9 mouse cellular contexts compared by ENCODE assay signal in the genomic region with DNA sequence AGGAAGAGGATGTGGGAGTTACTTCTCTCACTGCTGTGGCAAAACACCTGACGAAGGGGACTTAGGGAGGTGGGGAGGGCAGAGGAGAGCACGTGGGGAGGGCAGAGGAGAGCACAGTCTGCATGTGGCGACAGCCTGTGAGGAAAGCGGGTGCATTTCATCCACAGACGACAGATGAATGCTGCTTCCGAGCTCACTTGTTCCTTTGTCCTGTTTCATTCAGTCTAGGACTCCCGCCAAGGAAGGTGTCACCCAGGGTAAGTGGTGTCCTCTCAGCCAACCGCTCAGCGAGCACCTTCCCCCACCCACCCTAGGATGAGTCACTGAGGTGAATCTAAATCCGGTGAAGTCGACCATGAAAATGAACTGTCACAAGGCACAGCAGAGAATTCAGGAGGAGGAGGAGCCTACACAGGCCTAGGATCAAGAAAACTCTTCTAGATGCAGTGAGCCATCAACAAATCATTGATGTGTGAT. TPM values are rescaled to one million over a fixed set of nuclear protein-coding genes. Genes with fewer than 3 reads are reported as not detected.
DNase-seq lines count a peak whose midpoint lies in the region; ATAC-seq and TF ChIP-seq lines count a peak whose summit lies in the region.
"Had no signal": no experiment of that assay in that cellular context is flagged by ENCODE, and none has a peak within 500 bp of the region (broad histone marks: within the 10 kb centered on the region; RNA-seq: fewer than 3 reads in every experiment).

No protein-coding gene starts in this region.

- H3K4me1 ChIP-seq in G1E (ENCODE audit: insufficient read depth, low read depth, low read length): peaks cover 7% of the 10 kb centered on the region
- H3K4me1 ChIP-seq in neural tube, embryonic 15.5 days: 0 out of 2 replicates have a peak, but pooled peaks cover 7% of the 10 kb centered on the region

- H3K4me3 ChIP-seq in G1E (ENCODE audit: low read depth, low read length): 0 out of 2 replicates have a peak overlapping the region, but pooled peaks have one; percentile 32
- H3K4me3 ChIP-seq in neural tube, embryonic 15.5 days (replicated peaks): no peak overlapping the region

- H3K27me3 ChIP-seq in G1E (ENCODE audit: insufficient read depth, low read length): peaks cover 37% of the 10 kb centered on the region
- no peaks in the 10 kb centered on the region for H3K27me3 ChIP-seq in neural tube, embryonic 15.5 days (replicated peaks)

- intact Hi-C loops in heart, postnatal 25 days (cut with DNase I): no loop called here
- intact Hi-C loops in left cerebral cortex, postnatal 10 days (cut with DNase I): no loop called here

- WGBS in neural tube, embryonic 15.5 days: 61% methylated on average over 11 of the region's 11 CpGs

- peak; percentile 60; the same call in 1 of the 2 replicates for ATAC-seq in G1E (ENCODE audit: extremely low read depth, insufficient number of reproducible peaks, low FRiP score, poor library complexity, severe bottlenecking)
- ATAC-seq in common myeloid progenitor, adult 5-6 weeks (replicated peaks; ENCODE audit: low read depth, poor library complexity, severe bottlenecking): peak; percentile 56; the same call in 1 of the 2 replicates
- ATAC-seq in megakaryocyte, adult 5-6 weeks (ENCODE audit: poor library complexity, severe bottlenecking): peak; percentile 70
- no peak for ATAC-seq in neural tube, embryonic 15.5 days (ENCODE audit: low FRiP score)

- no peak overlapping the region for H3K4me2 ChIP-seq in neural tube, embryonic 15.5 days

- TF ChIP-seq CTCF in G1E (IDR thresholded peaks at IDR 0.05; ENCODE audit: low read depth, low read length): no peak

- H3K27ac ChIP-seq in neural tube, embryonic 15.5 days (replicated peaks): no peak overlapping the region

- peak; percentile 92 for DNase-seq in heart, adult 11 months
- no peak for DNase-seq in heart, postnatal 25 days (ENCODE audit: low spot score)
- no peak for DNase-seq in G1E (ENCODE audit: low spot score)
- no peak for DNase-seq in layer of hippocampus, postnatal 36 days
- no peak for DNase-seq in left cerebral cortex, postnatal 10 days (ENCODE audit: extremely low spot score in 1 of 2, low spot score in 2 of 2)

- H3K9ac ChIP-seq in neural tube, embryonic 15.5 days (replicated peaks): no peak overlapping the region

- H3K36me3 ChIP-seq in G1E (replicated peaks): no peaks in the 10 kb centered on the region
- H3K36me3 ChIP-seq in neural tube, embryonic 15.5 days: no peaks in the 10 kb centered on the region

- no peaks in the 10 kb centered on the region for H3K9me3 ChIP-seq in G1E (replicated peaks)
- no peaks in the 10 kb centered on the region for H3K9me3 ChIP-seq in neural tube, embryonic 15.5 days (replicated peaks)

RNA-seq across cellular contexts. Expression of a gene that starts 15.4 kb away (rescaled TPM):
- total RNA-seq in heart, postnatal 25 days (2021): 100 to 1,000 TPM; 120 to 132 TPM
- total RNA-seq in G1E (2014; fragmentation: Nextera tagmentation) (121 and 168 TPM in 2 replicates), G1E (2017) (47.1 and 51.4 TPM in 2 replicates)
- polyA plus RNA-seq in G1E (2012): 61.7 and 75.4 TPM in 2 replicates
- 66.1 and 86.8 TPM in 2 replicates for total RNA-seq in common myeloid progenitor, adult 5-6 weeks (2017)
- total RNA-seq in megakaryocyte, adult 5-6 weeks (2015): 222 and 241 TPM in 2 replicates
- 97.2 and 116 TPM in 2 replicates for total RNA-seq in megakaryocyte, adult 5-6 weeks (2017)
- 100 to 1,000 TPM; 162 to 176 TPM for total RNA-seq in layer of hippocampus, postnatal 36 days (2021)
- 100 to 1,000 TPM; 224 TPM for total RNA-seq in left cerebral cortex, postnatal 10 days (2021)
- 16.0 and 20.0 TPM in 2 replicates for polyA plus RNA-seq in neural tube, embryonic 15.5 days (2015; fragmentation: Nextera tagmentation; extraction: Ambion mirVana)

RNA-seq across cellular contexts. Expression of a gene that starts 24.3 kb away (rescaled TPM):
- total RNA-seq in heart, postnatal 25 days (2021): 10 to 100 TPM; 38.7 to 42.9 TPM
- total RNA-seq in G1E (2014; fragmentation: Nextera tagmentation): 51.1 and 57.2 TPM in 2 replicates
- total RNA-seq in G1E (2017): 277 and 295 TPM in 2 replicates
- 9.7 and 18.8 TPM in 2 replicates for polyA plus RNA-seq in G1E (2012)
- total RNA-seq in common myeloid progenitor, adult 5-6 weeks (2017): 183 and 210 TPM in 2 replicates
- total RNA-seq in megakaryocyte, adult 5-6 weeks (2015): 161 and 181 TPM in 2 replicates
- 175 and 177 TPM in 2 replicates for total RNA-seq in megakaryocyte, adult 5-6 weeks (2017)
- total RNA-seq in layer of hippocampus, postnatal 36 days (2021): 1 to 10 TPM; 1.9 to 2.9 TPM
- total RNA-seq in left cerebral cortex, postnatal 10 days (2021): 1 to 10 TPM; 3.8 to 4.0 TPM
- 16.5 and 39.5 TPM in 2 replicates for polyA plus RNA-seq in neural tube, embryonic 15.5 days (2015; fragmentation: Nextera tagmentation; extraction: Ambion mirVana)

RNA-seq across cellular contexts. Expression of a gene that starts 45.0 kb away (rescaled TPM):
- not detected for total RNA-seq in heart, postnatal 25 days (2021)
- not detected in 2 replicates for total RNA-seq in G1E (2014; fragmentation: Nextera tagmentation)
- 0.22 and 0.23 TPM in 2 replicates for total RNA-seq in G1E (2017)
- not detected in 2 replicates for polyA plus RNA-seq in G1E (2012)
- not detected in 2 replicates for total RNA-seq in common myeloid progenitor, adult 5-6 weeks (2017)
- total RNA-seq in megakaryocyte, adult 5-6 weeks (2015): 0.22 TPM in 1 of 2 replicates, not detected in the other
- not detected in 2 replicates for total RNA-seq in megakaryocyte, adult 5-6 weeks (2017)
- total RNA-seq in layer of hippocampus, postnatal 36 days (2021): not detected
- not detected for total RNA-seq in left cerebral cortex, postnatal 10 days (2021)
- polyA plus RNA-seq in neural tube, embryonic 15.5 days (2015; fragmentation: Nextera tagmentation; extraction: Ambion mirVana): not detected in 2 replicates
- total RNA-seq: hematopoietic stem cell, adult 5-6 weeks had no signal

RNA-seq across cellular contexts. Expression of a gene that starts 45.3 kb away (rescaled TPM):
- 100 to 1,000 TPM; 422 to 431 TPM for total RNA-seq in heart, postnatal 25 days (2021)
- 134 TPM in 2 replicates for total RNA-seq in G1E (2014; fragmentation: Nextera tagmentation)
- total RNA-seq in G1E (2017): 105 and 110 TPM in 2 replicates
- 59.2 and 59.6 TPM in 2 replicates for polyA plus RNA-seq in G1E (2012)
- 40.9 and 43.1 TPM in 2 replicates for total RNA-seq in common myeloid progenitor, adult 5-6 weeks (2017)
- total RNA-seq in megakaryocyte, adult 5-6 weeks (2015): 26.7 and 27.1 TPM in 2 replicates
- 26.1 and 30.3 TPM in 2 replicates for total RNA-seq in megakaryocyte, adult 5-6 weeks (2017)
- total RNA-seq in layer of hippocampus, postnatal 36 days (2021): 100 to 1,000 TPM; 109 to 111 TPM
- 10 to 100 TPM; 42.0 to 49.5 TPM for total RNA-seq in left cerebral cortex, postnatal 10 days (2021)
- polyA plus RNA-seq in neural tube, embryonic 15.5 days (2015; fragmentation: Nextera tagmentation; extraction: Ambion mirVana): 56.1 and 63.4 TPM in 2 replicates

RNA-seq across cellular contexts. Expression of a gene that starts 45.4 kb away (rescaled TPM):
- total RNA-seq in heart, postnatal 25 days (2021): 10 to 100 TPM; 12.9 to 15.5 TPM
- total RNA-seq in G1E (2014; fragmentation: Nextera tagmentation) (84.6 and 95.5 TPM in 2 replicates), G1E (2017) (88.5 and 89.3 TPM in 2 replicates)
- 49.6 and 77.6 TPM in 2 replicates for polyA plus RNA-seq in G1E (2012)
- total RNA-seq in common myeloid progenitor, adult 5-6 weeks (2017): 70.6 and 71.9 TPM in 2 replicates
- total RNA-seq in megakaryocyte, adult 5-6 weeks (2015): 45.4 and 47.7 TPM in 2 replicates
- 32.9 and 35.6 TPM in 2 replicates for total RNA-seq in megakaryocyte, adult 5-6 weeks (2017)
- 10 to 100 TPM; 20.9 to 23.7 TPM for total RNA-seq in layer of hippocampus, postnatal 36 days (2021)
- 10 to 100 TPM; 21.5 to 22.4 TPM for total RNA-seq in left cerebral cortex, postnatal 10 days (2021)
- 30.7 and 35.8 TPM in 2 replicates for polyA plus RNA-seq in neural tube, embryonic 15.5 days (2015; fragmentation: Nextera tagmentation; extraction: Ambion mirVana)

Comparison
In these comparisons a context has a peak if more than half of its experiments do, and no peak if none do; other contexts are left out.
1. RNA of a gene that starts 24.3 kb away (total RNA-seq): 51.1 to 295 TPM in G1E, 183 to 210 TPM in common myeloid progenitor, adult 5-6 weeks, 161 to 181 TPM in megakaryocyte, adult 5-6 weeks and 38.7 to 42.9 TPM in heart, postnatal 25 days; 3.8 to 4.0 TPM in left cerebral cortex, postnatal 10 days and 1.9 to 2.9 TPM in layer of hippocampus, postnatal 36 days; every median in the first group is over 4 times any median in the second.